Mouse (Mus musculus) T-cell, adult 2 months (primary cell): ENCODE results near the gene Gm13941.

Experiments used
- DNase-seq: peaks from one replicate; pipeline ENCODE4 v3.0.0; 2022; ENCODE audit warnings: low spot score

Gm13941 gene

DNA sequence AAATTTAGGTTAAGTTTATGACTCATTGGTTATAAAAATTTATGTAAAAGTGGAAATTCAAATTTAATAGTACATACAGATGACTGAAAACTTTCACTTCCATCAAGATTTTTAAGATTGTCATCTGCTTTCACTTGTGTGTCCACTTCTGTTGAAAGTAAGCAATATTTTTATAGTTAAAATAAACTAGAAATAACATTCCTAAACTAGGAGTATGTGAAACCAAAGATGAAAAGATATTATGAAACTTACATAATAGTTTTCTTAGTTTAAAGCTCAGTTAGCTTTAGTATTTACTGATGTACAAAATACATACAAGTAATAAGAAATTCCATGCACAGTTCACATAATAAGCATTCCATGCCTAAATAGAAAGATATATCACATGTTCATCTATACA lies at the start of gene Gm13941:
TSS of gene Gm13941 (minus strand) at position 101 of the 400 bp plus-strand sequence.
- DNase-seq, result no peak

DNA sequence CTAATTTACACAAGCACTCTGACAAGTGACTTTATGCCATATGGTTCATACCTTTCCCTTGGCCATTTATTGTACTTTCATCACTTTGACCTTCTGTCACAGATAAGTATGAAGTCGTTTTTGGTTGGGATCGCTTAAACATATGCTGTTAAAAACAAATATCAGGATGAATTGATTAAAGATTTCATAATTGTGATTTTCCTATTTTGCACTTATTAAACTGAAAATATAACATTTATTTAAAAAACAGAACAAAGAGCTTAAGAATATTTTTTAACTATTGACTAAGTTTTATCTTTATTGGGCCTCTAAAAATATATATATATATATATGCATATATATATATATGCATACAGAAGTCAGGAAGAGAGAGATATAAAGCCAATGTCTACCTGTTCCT lies 47.1 kb upstream of the Gm13941 start, which contains the start of gene Gm15130:
TSS of gene Gm15130 (minus strand) at position 101 of the 400 bp plus-strand sequence.
- no peak for DNase-seq

DNA sequence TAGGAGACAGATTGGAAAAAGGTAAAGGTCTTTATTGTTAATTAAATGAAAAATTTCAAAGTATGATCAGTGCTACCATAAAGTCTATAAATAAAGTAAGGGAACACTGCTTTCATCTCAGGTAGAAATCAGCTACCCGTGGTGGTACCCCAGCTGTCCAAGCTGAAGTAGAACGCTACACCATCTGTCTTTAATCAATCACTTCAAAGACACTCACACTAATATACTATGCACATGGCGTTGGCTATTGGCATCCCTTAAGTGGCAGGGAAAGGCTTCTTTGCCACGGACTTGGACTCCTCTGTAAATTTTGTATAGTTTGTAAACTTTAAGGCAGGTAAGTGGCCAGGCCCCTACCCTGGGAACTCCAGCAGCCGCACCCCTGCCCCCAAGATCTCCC lies 30.0 kb upstream of the Gm13941 start:
- DNase-seq, result no peak

DNA sequence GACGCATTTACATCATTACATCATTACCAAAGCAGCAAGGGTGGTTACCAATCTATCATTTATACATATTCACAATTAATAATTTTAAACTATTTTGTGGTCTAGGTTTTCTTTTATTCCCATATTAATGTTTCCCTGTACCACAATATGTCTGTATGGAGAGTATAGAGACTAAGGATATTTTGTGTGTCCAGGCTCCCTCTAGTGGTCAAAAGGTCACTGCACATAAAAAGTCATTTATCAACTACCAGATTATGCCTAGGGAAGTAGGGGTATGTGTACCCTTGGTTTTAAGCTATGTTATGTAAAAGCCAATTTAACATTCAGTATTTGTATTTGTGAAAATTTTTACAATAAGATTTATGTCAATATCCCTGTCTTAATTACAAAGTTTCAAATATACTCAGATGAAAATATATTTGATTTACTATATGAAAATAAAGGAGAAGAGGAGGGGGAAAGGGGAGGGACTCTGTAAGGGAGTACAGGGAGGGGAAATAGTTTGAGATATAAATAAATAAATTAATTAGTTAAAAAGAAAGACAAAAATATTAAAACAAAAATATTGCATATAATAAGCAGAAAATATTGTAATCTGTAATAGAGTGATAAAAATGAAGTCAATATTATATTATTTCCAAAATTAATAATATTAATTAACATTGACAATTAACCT lies 47.1 kb downstream of the Gm13941 start:
- DNase-seq, result no peak
